ENCODE assay signal across 8 mouse cellular contexts in genomic region chr9:119578636-119579438, GRCm38 (mm10). TPM values are rescaled to one million over a fixed set of nuclear protein-coding genes. Genes with fewer than 3 reads are reported as not detected.
DNase-seq lines count a peak whose midpoint lies in the region; ATAC-seq and TF ChIP-seq lines count a peak whose summit lies in the region.

TSS of gene Scn5a (minus strand) at chr9:119579016.

- no peaks in the 10 kb centered on the region for H3K36me3 ChIP-seq in lung, embryonic 14.5 days (ENCODE audit: insufficient read depth)
- H3K36me3 ChIP-seq in forebrain, embryonic 14.5 days (ENCODE audit: control insufficient read depth, insufficient read depth, low read length) = no peaks in the 10 kb centered on the region
- no peaks in the 10 kb centered on the region for H3K36me3 ChIP-seq in midbrain, embryonic 11.5 days (ENCODE audit: control insufficient read depth, insufficient read depth, low read length)

- DNase-seq in lung, embryonic 14.5 days = peak; percentile 57
- no peak for DNase-seq in lung, postnatal 10 days
- DNase-seq in forebrain, embryonic 14.5 days (ENCODE audit: low spot score) = peak; percentile 33
- DNase-seq in induced T-regulatory cell, adult 2 months (ENCODE audit: low read depth) = peak; percentile 55
- peak; percentile 90 for DNase-seq in midbrain, embryonic 11.5 days (ENCODE audit: low spot score, missing footprints)
- peak; percentile 46 for DNase-seq in thymus, postnatal 25 days
- no peak for DNase-seq in frontal cortex, postnatal 14 days (ENCODE audit: low spot score in 2 of 2)
- DNase-seq in gastrocnemius, postnatal 4 days (ENCODE audit: low spot score in 2 of 2) = no peak

- H3K27me3 ChIP-seq in lung, embryonic 14.5 days (ENCODE audit: insufficient read depth, low read length) = peaks cover 57% of the 10 kb centered on the region
- peaks cover 40% of the 10 kb centered on the region for H3K27me3 ChIP-seq in forebrain, embryonic 14.5 days (replicated peaks; ENCODE audit: control insufficient read depth, insufficient read depth, low read length)
- peaks cover 82% of the 10 kb centered on the region for H3K27me3 ChIP-seq in midbrain, embryonic 11.5 days (ENCODE audit: control insufficient read depth, insufficient read depth, low read length)

- no peaks in the 10 kb centered on the region for H3K4me1 ChIP-seq in lung, embryonic 14.5 days (ENCODE audit: insufficient read depth)
- peaks cover 4% of the 10 kb centered on the region; the same call in 1 of the 2 replicates for H3K4me1 ChIP-seq in forebrain, embryonic 14.5 days (ENCODE audit: control insufficient read depth, insufficient read depth, low read length)
- H3K4me1 ChIP-seq in midbrain, embryonic 11.5 days (ENCODE audit: control insufficient read depth, insufficient read depth, low read length) = peaks cover 8% of the 10 kb centered on the region

- H3K9me3 ChIP-seq in lung, embryonic 14.5 days (ENCODE audit: low read depth, low read length) = no peaks in the 10 kb centered on the region
- no peaks in the 10 kb centered on the region for H3K9me3 ChIP-seq in forebrain, embryonic 14.5 days (replicated peaks; ENCODE audit: control insufficient read depth, low read length)
- no peaks in the 10 kb centered on the region for H3K9me3 ChIP-seq in midbrain, embryonic 11.5 days (ENCODE audit: control insufficient read depth, low read length)

- peak; percentile 78 for ATAC-seq in lung, embryonic 14.5 days (ENCODE audit: insufficient read depth)
- peak; percentile 80 for ATAC-seq in forebrain, embryonic 14.5 days
- ATAC-seq in midbrain, embryonic 11.5 days (ENCODE audit: low FRiP score) = peak; percentile 70

- peak within 1 kb of the TSS; percentile 55 for H3K4me3 ChIP-seq in lung, embryonic 14.5 days (ENCODE audit: low read depth, low read length)
- H3K4me3 ChIP-seq in forebrain, embryonic 14.5 days (ENCODE audit: low read depth, low read length) = peak within 1 kb of the TSS; percentile 55
- H3K4me3 ChIP-seq in midbrain, embryonic 11.5 days (ENCODE audit: low read depth, low read length) = peak within 1 kb of the TSS; percentile 41

- no peak for TF ChIP-seq CTCF in lung, embryonic 14.5 days (IDR thresholded peaks at IDR 0.05; ENCODE audit: low read depth)

- no peak within 1 kb of the TSS for H3K27ac ChIP-seq in lung, embryonic 14.5 days (ENCODE audit: low read depth)
- H3K27ac ChIP-seq in forebrain, embryonic 14.5 days (ENCODE audit: low read depth, low read length) = no peak within 1 kb of the TSS; the same call in 1 of the 2 replicates
- H3K27ac ChIP-seq in midbrain, embryonic 11.5 days (ENCODE audit: low read depth, low read length) = no peak within 1 kb of the TSS

- H3K4me2 ChIP-seq in lung, embryonic 14.5 days = peak within 1 kb of the TSS; percentile 94
- H3K4me2 ChIP-seq in forebrain, embryonic 14.5 days (ENCODE audit: low read length) = peak within 1 kb of the TSS; percentile 98
- H3K4me2 ChIP-seq in midbrain, embryonic 11.5 days = peak within 1 kb of the TSS; percentile 68

- H3K9ac ChIP-seq in lung, embryonic 14.5 days = peak within 1 kb of the TSS; percentile 60
- H3K9ac ChIP-seq in forebrain, embryonic 14.5 days (ENCODE audit: low read length) = peak within 1 kb of the TSS; percentile 71
- H3K9ac ChIP-seq in midbrain, embryonic 11.5 days (ENCODE audit: low read length) = peak within 1 kb of the TSS; percentile 25; the same call in 1 of the 2 replicates

- under 1% methylated on average over 97 of the region's 99 CpGs for WGBS in lung, embryonic 14.5 days
- 1% methylated on average over 58 of the region's 99 CpGs for WGBS in forebrain, embryonic 14.5 days
- 1% methylated on average over 90 of the region's 99 CpGs for WGBS in midbrain, embryonic 11.5 days

RNA-seq across cellular contexts. Expression of gene Scn5a, which starts in this region (rescaled TPM):
- polyA plus RNA-seq in lung, embryonic 14.5 days (2014; fragmentation: Nextera tagmentation; extraction: Ambion mirVana) = 0.76 and 0.95 TPM in 2 replicates
- 0.39 and 0.59 TPM in 2 replicates for polyA plus RNA-seq in forebrain, embryonic 14.5 days (2014; fragmentation: Nextera tagmentation; extraction: Ambion mirVana)
- polyA plus RNA-seq in midbrain, embryonic 11.5 days (2014; fragmentation: Nextera tagmentation; extraction: Ambion mirVana) = 0.16 TPM in 1 of 2 replicates, not detected in the other
- total RNA-seq in gastrocnemius, postnatal 4 days (2021) = 1 to 10 TPM; 3.9 to 5.2 TPM

Comparison
In these comparisons a context has a peak if more than half of its experiments do, and no peak if none do; other contexts are left out.
1. Peak in DNase-seq, ATAC-seq, H3K4me3 ChIP-seq, H3K9ac ChIP-seq and H3K4me2 ChIP-seq in lung, embryonic 14.5 days; RNA of the gene not detected or under 1 TPM.
2. Peak in DNase-seq, ATAC-seq, H3K4me3 ChIP-seq, H3K9ac ChIP-seq and H3K4me2 ChIP-seq in forebrain, embryonic 14.5 days; RNA of the gene not detected or under 1 TPM.
3. Peak in DNase-seq, ATAC-seq, H3K4me3 ChIP-seq, H3K9ac ChIP-seq and H3K4me2 ChIP-seq in midbrain, embryonic 11.5 days; RNA of the gene not detected or under 1 TPM.
4. DNase-seq: peak in induced T-regulatory cell, adult 2 months (single experiment) and thymus, postnatal 25 days (single experiment); none in lung, postnatal 10 days (single experiment), frontal cortex, postnatal 14 days (0 of 2) and gastrocnemius, postnatal 4 days (0 of 2).
5. Peak in every context shown above with its lines, with median percentiles within 50 percentile points of each other: ATAC-seq, H3K4me2 ChIP-seq, H3K4me3 ChIP-seq and H3K9ac ChIP-seq.